Mouse (Mus musculus): ENCODE results near the gene Zfp462.

GRCm38 (mm10) chr4:54984502-54984901, 39.7 kb downstream of the Zfp462 start:
- TF ChIP-seq ZKSCAN1 (IDR thresholded peaks at IDR 0.05; ENCODE audit: borderline replicate concordance, low read depth, low read length): no peak
- TF ChIP-seq CTCF (conservative IDR thresholded peaks at IDR 0.05 in 1 of 2, IDR thresholded peaks at IDR 0.05 in 1 of 2; ENCODE audit: low read depth in 2 of 2, low read length in 2 of 2): no peak
- TF ChIP-seq EP300 (IDR thresholded peaks at IDR 0.05; ENCODE audit: low read length): no peak
- TF ChIP-seq POLR2A (IDR thresholded peaks at IDR 0.05; ENCODE audit: low read depth, low read length): no peak
- no peak for TF ChIP-seq SMC3 (IDR thresholded peaks at IDR 0.05; ENCODE audit: low read depth, low read length)
- TF ChIP-seq MAX (IDR thresholded peaks at IDR 0.05; ENCODE audit: low read length): no peak
